Mouse (Mus musculus) urinary bladder, adult 2 months (tissue): ENCODE data around the gene Dbf4. TPM values are rescaled to one million over a fixed set of nuclear protein-coding genes. Genes with fewer than 3 reads are reported as not detected.
A peak's percentile ranks its signal among the peaks of the same experiment; 100 is the strongest.

Source experiments
- DNase-seq: peaks from one replicate; pipeline ENCODE4 v3.0.0; 2022; ENCODE audit warnings: low spot score
- polyA plus RNA-seq: library from polyadenylated mRNA; depleted of rRNA; stranded (reverse); fragments of >200 nt; gene quantifications from 2 replicates; pipeline ENCODE4 v1.2.3, GENCODE M21; 2012; rRNA removed

The Dbf4 gene
- polyA plus RNA-seq = 3.8 and 4.9 TPM in 2 replicates

- peak; percentile 93 for DNase-seq
These were observed at the start of gene Dbf4, which contains the start of gene Slc25a40 for GRCm38 (mm10) chr5:8422157-8422931. Dbf4 (minus strand) TSS chr5:8422716. Slc25a40 (plus strand) TSS chr5:8422850.

GRCm38 (mm10) chr5:8456561-8456960 lies 34.0 kb upstream of the Dbf4 start:
- DNase-seq = no peak

- no peak for DNase-seq
These were observed 33.0 kb upstream of the Dbf4 start for GRCm38 (mm10) chr5:8455565-8455964.

- DNase-seq = no peak
These were observed 16.6 kb upstream of the Dbf4 start for GRCm38 (mm10) chr5:8439095-8439494.

GRCm38 (mm10) chr5:8437481-8438156 lies 15.1 kb upstream of the Dbf4 start:
- no peak for DNase-seq

GRCm38 (mm10) chr5:8425899-8426298 lies 3.4 kb upstream of the Dbf4 start:
- DNase-seq = no peak

- no peak for DNase-seq
These were observed 1.6 kb upstream of the Dbf4 start for GRCm38 (mm10) chr5:8424116-8424515.

GRCm38 (mm10) chr5:8422932-8423928 lies 714 bp upstream of the Dbf4 start:
- no peak for DNase-seq

- DNase-seq = no peak
These were observed 1.1 kb downstream of the Dbf4 start for GRCm38 (mm10) chr5:8421424-8421823.

- no peak for DNase-seq
These were observed 5.1 kb downstream of the Dbf4 start for GRCm38 (mm10) chr5:8417443-8417842.

- DNase-seq = no peak
These were observed 5.7 kb downstream of the Dbf4 start for GRCm38 (mm10) chr5:8416683-8417413.

GRCm38 (mm10) chr5:8408746-8409145 lies 13.8 kb downstream of the Dbf4 start:
- no peak for DNase-seq

GRCm38 (mm10) chr5:8397587-8398249 lies 24.8 kb downstream of the Dbf4 start:
- no peak for DNase-seq

GRCm38 (mm10) chr5:8393891-8394583 lies 28.5 kb downstream of the Dbf4 start:
- DNase-seq = no peak

GRCm38 (mm10) chr5:8374297-8374906 lies 48.1 kb downstream of the Dbf4 start:
- no peak for DNase-seq

- DNase-seq = no peak
These were observed 49.1 kb downstream of the Dbf4 start for GRCm38 (mm10) chr5:8373415-8373814.

GRCm38 (mm10) chr5:8368781-8369180 lies 53.7 kb downstream of the Dbf4 start:
- DNase-seq = no peak

GRCm38 (mm10) chr5:8368328-8368692 lies 54.2 kb downstream of the Dbf4 start:
- no peak for DNase-seq

- DNase-seq = peak; percentile 56
These were observed 54.7 kb downstream of the Dbf4 start, which contains the start of gene Adam22 for GRCm38 (mm10) chr5:8367614-8368327. Adam22 (minus strand) TSS chr5:8368160.
